Mouse (Mus musculus) embryo, embryonic 9.5 days (tissue): ENCODE data around the gene Cdrt4.

Source experiments
- DNase-seq: peaks from one replicate; pipeline ENCODE4 v3.0.0-alpha.2; 2017; ENCODE audit errors: extremely low spot score

Cdrt4 gene

DNA sequence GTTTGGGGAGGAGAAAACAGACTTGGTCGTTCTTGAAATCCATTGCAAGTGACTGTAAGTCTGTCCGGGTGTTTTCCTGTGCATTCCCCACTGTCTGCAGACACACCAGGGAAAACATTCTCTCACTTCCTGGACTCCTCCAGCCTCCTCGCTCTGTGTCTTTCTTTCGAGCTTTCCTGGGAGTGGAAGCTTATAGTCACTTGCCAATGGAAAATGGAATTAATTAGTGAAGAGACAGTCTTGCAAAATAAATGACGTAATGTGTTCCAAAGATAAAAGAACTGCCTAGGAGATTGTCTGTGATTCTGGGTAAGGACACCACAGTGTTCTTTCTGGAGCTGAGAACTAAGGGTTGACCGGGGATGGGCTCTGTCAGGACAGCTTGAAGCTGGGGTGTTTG lies 7.5 kb upstream of the Cdrt4 start:
- DNase-seq, result no peak

DNA sequence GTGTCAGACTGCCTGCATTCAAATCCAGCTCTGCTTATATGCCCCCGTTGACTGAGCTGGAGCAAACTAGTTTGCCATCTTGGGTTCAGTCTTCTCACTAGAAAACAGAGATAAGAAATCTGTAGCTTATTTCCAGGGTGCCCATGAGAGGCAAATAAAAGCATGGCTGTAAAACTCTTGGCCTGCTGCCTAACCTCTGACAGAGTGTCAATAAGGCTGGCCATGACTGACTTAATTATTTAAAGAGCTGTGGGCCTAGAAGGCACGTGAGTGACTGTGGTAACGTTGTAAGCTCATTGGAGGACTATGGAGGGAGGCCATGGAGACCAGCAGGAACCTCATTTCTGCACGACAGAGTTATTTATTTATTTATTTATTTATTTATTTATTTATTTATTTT lies 5.5 kb upstream of the Cdrt4 start:
- no peak for DNase-seq

DNA sequence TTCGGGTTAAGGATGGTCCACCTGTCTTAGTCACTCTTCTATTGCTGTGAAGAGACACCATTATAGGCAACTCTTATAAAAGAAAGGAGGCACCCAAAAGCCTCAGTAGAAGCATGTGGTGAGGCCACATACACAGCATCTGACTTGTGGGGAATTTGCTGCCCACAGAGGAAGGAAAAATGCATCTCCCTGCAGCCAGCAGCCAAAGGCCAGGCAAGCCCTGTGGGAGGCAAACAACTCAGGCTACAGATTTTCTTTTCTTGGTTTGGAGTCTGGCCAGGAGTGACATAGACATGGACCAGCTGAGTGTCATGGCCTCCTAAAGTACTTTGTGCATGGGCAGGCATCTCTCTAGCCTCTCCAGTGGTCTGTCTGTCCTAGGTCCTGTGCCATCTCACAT lies 1.4 kb upstream of the Cdrt4 start:
- no peak for DNase-seq

DNA sequence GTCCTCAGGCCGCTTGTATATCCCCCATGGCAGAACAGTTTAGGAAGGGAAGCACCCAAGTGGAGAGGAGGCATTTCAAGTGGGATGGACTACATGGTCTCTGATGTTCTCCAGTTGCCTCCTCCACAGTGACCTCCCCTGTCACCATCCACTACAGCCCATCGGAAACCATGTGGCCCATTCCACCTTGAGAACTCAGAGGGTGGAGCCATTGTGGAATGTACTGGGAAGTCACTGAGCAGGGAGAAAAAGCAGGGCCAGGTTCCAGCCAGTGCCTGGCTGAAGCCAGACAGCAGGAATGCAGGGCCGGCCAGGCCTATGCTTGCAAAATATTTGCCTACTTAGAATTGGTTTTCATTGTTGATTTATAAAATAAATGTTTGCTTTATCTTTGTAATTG lies 3.8 kb downstream of the Cdrt4 start:
- DNase-seq, result no peak

DNA sequence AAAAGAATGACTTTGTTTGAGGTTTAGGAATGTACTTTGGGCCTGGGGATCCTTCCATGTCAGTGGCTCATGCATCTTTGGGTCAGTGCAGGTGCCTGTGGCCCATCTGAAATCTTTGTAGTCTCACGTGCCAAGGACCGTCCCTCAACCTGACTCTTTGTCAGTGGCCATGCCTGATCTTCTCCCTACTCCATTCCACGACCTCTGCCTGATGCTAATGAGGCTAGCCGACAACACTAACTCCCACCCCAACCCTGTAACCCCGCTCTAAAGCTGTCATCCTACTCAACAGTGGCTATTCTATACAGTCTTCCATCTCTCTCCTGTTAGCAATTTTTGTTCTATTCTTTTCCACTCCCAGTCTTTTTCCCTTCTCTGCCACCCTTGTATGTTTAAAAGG lies 4.2 kb downstream of the Cdrt4 start:
- no peak for DNase-seq

DNA sequence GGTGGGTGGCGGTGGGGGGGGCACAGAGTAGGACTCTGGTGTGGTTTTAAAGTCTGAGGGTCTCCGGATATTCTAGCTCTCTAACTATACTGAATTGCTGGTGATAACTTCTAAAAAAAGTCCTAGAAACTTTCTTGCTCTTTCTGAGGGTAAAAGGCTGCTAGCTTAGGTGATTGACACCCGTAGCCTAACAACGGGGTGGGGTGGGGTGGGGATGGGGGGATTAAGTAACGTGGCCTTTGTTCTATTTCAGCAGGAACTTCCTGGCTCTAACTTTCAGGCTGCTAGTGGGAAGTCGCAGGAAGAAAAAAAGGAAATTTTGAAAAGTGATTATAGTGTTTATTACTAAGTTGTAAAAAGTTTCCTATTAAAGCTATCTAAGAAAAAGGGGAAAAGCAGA lies 4.8 kb downstream of the Cdrt4 start:
- DNase-seq, result no peak

DNA sequence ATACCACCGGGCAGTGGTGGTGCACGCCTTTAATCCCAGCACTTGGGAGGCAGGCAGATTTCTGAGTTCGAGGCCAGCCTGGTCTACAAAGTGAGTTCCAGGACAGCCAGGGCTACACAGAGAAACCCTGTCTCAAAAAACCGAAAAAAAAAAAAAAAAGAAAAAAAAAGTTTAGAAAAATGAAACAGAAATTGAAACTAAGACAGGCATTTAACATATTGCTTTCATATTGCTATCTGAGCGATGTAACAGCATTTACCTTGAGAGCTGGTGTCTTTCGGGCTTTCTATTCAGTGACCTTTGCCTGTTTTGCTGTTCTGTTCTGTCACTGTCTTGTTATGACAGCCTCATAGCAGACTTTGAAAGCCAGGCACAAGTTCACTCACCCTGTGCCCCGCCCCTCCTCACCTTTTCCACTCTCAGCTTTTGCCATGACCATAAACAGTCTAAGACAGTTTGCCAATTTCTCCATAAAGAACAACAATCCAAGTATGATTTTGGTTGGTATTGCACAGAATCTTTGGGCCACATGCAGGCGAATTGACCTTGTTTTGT lies 6.7 kb downstream of the Cdrt4 start:
- DNase-seq, result no peak

DNA sequence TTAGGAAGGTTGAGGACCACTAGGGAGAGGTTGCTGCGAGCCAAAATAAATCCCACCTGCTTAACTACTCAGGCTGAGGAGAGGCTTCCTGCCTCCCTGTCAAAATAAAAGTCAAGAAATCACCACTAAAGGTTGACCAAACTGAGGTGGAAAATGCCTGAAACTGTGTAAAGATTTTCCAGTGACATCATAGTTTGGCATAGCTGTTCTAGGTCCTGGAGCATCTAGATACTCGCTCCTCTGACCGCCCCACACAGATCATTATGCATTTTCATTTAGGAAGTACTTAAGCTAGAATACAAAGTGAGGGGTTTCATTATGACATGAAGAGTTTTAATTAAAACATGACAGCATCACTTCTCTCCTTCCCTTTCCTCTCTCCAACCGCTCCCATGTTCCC lies 12.3 kb downstream of the Cdrt4 start:
- no peak for DNase-seq

DNA sequence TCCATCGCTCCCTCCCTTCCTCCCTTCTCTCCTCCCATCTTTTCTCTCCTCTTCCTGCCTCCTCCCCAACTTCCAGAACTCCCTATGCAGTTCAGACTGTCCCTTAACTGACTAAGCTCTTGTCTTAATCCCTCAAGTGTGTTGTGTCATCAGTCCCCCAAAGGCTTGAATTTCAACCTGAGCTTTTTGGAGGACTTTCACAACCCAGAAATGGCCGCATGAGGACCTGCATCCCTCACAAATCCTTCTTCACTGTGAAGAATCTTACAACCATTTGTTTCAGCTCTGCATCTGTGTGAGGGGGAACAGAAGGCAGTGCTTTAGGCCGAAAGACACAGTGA lies 15.4 kb downstream of the Cdrt4 start:
- no peak for DNase-seq

DNA sequence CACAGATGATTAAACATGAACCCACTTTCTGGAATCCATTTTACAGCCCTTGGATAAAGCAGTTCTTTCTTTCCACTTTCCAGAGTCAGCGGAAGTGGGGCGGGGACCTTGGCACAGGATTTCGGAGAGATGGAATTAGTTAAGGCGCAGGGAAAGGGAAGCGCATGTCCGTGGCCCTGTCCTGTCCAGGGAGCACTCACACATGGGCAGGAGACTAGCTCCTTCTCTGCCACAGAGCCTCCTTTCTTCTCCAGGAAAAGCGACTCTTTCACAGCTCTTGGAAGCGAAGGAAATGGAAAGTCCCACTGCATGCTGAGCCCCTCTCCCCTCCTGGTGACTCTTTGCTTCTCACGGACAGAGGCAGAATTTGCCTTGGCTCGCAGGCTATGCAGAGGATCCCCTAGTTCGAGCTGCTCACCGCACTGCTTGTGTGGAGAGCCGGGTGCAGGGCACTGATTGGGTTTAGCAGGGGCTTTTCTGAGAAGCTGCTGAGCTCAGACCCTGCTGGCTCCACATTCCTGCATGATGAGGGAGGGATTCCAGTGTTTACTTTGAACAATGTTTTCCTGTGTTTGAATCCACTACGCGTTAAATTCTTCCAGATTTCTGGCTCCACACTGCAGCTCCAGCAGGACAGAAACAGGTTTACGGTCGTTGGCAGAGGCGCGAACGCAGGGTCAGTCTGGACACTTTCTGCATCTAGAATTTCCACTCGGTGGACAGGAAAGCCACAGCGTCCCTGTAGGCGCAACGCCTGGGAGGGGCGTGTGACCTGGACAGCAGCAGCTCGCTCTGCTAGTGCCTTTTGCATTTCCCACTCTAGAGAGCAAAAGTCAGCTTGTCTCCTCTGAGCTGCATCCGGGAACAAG lies 16.0 kb downstream of the Cdrt4 start:
- DNase-seq, result peak; percentile 78

DNA sequence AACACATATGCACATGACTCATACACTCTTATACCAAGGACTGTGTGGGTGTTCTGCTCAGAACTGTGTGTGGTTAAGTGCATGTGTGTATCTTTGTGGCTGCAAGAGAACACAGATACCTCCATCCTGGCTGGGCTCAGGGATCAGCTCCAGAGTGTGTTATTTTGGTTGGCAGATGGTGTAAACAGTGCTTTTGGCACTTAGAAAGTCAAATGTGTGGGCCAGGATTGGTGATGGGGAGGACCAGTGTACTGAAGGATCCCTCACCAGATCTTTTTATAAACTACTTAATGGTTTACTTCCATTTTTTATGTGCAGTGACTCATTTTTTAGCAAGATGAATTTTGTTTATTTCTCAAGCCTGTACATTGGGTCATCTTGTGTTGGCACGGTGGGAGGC lies 26.2 kb downstream of the Cdrt4 start:
- no peak for DNase-seq

DNA sequence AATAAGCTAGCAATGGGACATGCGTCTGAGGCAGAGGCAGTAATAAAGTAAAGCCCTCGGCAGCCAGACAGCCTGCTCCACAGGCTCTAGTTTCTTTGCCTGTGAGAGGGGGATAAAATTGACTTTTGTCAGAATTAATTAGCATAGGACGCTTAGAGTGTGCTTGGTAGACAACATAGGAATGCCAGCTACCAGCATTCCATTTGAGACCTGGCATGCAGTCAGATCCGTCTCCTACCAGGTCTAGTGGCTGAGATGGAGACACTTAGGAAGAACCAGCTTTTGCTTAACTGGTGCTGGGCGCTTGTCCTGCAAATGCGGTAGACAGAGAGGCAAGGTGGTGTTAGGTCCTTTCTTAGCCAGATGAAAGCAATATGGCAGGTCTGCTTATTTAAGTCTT lies 27.9 kb downstream of the Cdrt4 start:
- no peak for DNase-seq

DNA sequence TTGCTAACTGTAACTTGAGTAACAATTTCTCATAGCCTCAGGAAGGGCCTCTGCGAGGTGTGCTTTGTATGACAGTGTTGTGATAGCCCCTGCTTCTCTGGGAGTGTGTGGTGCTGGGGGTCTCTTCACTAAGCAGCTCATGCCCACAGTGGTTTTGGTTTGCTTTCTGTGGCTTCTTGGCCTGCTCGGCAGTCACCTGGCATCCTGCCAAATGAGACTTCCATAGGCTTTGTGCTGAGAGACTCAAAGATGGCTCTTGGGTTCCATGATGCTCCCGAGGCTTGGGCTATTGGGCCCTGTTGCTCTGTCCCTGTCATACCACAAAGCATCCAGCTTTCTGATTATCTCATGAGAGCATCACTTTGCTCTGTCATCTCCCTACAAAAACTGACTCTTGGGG lies 30.7 kb downstream of the Cdrt4 start:
- no peak for DNase-seq

DNA sequence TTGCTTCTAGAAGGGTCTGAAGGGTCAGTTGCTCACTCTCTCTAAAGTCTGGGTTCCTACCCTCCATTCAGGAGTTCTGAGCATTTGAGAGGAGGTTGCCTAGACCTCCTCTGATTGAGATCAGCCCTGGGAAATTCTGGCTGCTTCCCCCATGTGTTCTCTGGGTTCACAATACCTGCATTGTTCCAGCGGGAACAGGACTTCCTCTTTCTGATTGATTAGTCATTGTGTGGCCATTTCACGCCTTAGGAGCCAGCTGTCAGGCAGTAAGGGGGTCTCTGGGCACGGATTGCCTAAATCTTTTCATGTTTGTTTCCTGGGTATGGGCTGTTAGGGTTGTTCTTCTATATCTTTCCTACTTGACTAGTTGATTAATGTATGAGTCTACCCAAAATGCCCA lies 32.8 kb downstream of the Cdrt4 start:
- DNase-seq, result peak; percentile 45

DNA sequence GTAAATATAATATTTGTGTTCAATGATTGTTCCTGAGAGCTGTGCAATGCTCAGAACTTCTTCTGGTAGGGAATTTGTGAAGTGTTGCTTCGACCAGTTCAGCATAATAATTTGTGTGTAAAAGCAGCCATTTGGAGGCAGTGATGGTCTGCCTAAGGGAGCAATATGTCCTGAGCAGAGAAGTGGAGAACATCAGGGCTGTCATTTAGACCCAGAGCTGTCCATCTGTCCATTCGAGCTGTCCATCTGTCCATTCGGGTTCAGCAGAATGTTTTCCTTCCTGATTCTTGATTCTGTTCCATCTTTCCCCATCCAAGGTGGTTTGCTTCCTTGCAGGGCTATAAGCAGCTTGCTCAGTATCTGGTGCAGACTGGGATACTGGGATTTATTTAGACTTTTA lies 33.4 kb downstream of the Cdrt4 start:
- DNase-seq, result no peak

DNA sequence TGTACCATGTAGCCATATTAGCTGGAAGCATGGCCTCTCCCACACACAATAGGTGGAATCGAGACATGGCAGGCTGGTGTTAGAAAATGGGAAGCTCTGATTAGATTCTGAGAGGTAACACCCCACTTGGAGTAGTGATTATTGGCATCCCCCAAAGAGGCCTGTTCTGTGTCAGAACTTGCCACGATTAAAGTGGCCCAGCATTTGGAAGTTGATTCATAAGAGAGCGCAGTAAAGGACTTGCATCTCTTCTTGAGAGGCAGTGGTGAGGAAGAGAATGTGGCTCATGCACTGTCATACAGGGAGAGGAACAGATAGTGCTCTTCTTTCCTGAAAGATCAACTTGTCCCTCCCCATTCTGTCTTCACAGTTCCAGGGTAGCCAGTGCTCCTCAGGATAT lies 34.1 kb downstream of the Cdrt4 start:
- no peak for DNase-seq

DNA sequence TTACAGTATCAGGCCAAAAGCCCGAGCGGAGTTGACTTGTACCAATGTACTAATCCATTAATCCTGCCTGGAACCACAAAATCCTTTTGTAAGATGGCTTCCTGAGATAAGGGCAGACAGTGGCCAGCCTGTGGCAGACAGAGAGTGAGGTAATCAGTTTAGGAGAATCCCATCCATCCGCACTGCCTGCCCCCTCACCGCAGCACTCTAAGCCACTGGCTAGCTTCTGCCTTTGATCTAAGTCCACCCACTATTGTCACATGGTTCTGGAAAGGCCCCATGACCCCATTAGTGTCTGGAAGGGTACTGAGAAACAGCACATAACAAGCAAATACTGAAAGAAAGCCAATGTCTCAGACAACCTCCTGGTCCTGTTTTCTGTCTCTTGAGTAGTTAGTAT lies 35.6 kb downstream of the Cdrt4 start:
- no peak for DNase-seq

DNA sequence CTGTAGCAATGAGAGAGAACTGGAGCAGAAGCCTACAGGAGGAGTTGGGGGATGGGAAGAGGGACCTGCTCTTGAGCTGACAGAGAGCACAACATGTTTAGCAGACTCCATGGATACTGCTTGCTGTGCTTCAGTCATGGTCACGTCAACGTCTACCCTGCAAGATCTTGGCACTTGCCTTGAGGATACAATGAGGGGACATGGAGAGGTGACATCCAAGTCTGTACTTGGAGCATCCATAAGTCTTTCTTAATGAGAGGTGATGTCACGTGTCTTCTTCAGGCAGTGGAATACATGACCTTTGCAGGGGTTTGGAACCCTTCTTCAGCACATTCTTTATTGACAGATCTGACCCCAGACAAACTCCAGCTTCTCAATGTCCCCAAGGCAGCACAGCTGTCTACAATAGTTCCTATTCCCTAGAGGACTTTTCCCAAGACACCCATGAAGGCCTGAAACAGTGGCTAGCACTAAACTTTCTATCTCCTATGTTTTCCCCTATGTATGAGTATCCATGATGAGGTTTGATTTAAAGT lies 39.2 kb downstream of the Cdrt4 start:
- DNase-seq, result no peak

DNA sequence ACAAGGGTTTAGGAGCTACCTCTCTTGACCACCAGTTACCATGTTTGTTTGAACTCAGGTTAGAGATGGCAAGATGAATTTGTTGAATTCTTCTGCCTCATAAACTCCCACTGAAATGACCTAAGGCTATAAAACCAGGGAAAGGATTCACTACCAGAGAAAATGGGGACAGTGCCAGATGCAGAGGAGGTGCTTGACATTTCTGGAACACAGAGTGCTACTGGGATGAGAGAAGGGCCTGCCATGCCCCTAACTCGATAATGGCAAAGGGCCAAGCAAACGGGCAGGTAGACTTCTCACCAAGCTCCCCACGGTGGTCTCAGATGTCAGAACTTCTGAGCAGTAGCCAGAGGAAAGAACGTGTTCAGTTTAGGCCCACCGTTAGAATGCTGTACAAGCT lies 39.8 kb downstream of the Cdrt4 start:
- no peak for DNase-seq

DNA sequence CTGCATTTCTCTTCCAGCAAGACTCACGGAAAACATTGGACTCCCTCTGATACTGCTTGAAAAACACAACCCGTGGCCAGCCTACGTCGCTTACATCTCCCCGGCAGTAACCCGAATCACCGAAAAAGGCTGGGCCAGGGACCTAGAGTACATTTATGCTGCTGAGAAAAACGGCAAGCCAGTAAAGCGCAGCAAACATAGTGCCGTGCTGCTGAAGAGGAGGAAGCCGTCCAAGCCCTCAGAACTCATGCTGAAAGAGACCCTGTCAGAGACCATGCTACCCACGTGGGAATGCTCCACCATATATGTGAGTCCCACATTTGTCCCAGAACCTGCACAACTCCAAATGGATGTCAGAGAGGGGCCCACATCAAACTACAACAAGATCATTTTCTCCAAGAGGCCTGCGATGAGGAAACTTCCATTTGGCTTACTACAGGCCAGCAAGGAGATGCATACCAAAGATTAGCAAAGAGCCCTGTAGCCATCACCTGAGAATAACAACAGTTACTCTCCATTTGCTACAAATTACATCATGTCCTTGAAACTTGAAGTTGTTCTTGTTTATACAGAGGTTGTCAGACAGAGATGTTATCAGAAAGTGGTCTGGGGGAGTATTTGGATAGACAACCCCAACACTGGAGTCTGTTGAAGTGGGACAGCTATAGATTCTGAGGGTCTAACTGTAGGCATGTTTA lies 41.7 kb downstream of the Cdrt4 start:
- DNase-seq, result no peak

DNA sequence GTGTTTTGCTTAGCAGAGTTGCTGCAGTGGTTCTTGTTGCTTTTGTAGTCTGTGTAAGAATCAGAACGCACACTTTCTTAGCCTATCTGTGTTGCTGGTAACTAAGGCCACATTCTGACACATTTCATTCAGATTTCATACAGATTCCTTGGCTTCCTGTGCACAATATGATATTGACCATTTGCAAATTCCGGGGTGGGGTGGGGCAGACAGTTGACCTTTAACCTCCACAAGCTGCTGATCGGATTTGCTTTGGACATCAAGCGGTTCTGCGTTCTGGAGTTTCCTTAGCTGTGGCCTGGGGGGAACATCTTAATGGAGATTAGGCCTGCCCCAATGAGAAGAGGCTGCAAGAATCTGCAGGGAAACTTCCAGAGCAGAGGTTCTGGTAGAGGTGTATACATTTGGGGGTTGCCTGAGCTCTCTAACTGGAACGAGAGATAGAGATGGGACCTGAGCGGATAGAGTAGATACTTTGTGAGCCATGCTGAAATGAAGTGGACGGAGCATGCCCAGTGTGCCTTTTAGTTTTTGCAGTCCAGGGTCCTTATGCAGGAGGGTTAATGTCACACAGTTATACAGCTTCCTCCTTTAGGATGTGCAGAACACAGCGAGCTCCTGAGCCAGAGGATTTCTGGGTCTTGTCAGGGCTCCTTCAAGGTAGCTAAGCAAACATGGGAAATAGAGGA lies 44.2 kb downstream of the Cdrt4 start:
- no peak for DNase-seq

DNA sequence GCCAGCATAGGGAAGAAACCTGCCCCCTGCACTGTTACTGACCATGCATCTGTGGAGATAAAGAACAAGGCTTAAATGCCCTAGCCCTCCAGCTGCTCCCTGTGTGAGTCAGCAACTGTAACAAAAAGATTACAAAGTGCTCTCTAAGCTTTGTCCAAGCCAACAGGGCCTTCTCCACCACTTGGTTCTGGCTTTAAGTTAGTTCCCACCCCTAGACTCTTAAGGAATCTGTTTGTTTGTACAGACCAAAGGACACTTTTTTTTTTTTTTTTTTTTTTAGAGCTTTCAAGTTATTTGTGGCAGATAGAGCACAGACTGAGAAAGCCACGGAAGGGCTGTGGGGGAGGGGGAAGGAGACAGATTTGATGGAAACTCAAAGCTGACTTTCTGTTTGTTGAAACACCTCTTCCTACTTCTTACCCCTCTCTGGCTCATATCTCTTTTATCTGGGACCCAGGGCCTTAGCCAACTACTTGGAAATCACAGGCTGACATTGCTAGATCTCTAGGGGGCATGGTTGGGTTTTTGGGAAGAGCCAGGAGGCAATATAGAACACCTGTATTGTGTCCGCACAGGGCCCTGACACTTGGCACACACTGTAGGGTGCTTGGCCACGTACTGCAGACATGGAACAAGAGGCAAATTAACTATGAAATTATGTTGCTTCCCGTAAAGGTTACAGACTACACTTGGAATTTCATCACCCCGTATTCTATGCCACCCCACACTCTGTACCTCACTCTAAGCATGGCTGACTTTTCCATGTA lies 44.9 kb downstream of the Cdrt4 start:
- DNase-seq, result no peak
